Mouse (Mus musculus): ENCODE data around the gene Tuba1a.

DNA sequence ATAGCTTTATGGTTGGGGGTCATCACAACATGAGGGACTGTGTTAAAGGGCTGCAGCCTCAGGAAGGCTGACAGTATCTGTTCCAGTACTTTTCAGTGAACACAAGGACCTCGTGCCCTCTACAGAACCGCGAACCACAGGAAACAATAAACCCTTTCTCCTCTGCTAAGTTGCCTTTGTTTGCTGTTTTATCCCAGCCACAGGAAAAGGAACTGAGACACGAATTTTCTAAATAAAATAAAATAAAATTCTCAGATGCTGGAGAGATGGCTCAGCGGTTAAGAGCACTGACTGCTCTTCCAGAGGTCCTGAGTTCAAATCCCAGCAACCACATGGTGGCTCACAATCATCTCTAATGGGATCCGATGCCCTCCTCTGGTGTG lies 45.3 kb upstream of the Tuba1a start:
- TF ChIP-seq CTCF (IDR thresholded peaks at IDR 0.05; ENCODE audit: low read depth) = no peak
- TF ChIP-seq EP300 (IDR thresholded peaks at IDR 0.05; ENCODE audit: low read depth) = no peak
